Mouse (Mus musculus) embryo, embryonic 10.5 days (tissue): ENCODE measurements around the gene Lsm14b.

Experiments
- DNase-seq: peaks from one replicate; pipeline ENCODE4 v3.0.0-alpha.2; 2015; ENCODE audit warnings: low spot score

The Lsm14b gene

GRCm38 (mm10) chr2:180063338-180064131, 38.7 kb downstream of the Lsm14b start:
- no peak for DNase-seq

DNA sequence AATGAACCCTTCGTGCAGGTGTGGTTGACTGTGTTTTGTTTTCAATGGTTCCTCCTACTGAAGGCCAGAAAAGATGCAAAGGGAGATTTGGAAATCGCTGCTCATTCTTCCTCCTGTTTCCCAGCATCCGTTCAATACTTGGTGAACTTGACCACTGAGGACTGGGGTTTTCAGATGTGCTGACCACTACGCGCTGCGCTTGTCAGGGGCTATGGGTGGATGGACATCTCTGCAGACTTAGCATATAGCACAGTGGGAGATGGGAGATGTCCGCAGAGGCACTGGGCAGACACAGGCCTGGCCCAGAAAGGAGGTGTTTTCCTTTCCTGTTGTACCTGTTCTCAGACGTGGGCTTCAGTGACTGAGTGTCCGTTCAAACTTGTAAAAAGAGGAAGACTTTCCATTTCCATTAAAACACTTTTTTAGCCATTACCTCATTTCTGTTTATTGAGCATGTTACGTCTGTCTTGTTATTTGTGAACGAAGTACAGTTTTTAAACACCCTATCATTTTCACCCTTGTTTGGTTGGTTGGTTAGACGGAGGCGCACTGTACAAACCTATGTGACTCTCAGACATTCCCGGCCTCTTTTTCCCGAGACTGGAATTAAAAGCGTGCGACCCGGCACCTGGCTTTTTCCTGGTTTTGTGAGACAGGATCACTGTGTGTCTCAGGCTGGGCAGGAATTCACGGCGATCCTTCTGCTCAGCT, 45.1 kb downstream of the Lsm14b start:
- DNase-seq = no peak

DNA sequence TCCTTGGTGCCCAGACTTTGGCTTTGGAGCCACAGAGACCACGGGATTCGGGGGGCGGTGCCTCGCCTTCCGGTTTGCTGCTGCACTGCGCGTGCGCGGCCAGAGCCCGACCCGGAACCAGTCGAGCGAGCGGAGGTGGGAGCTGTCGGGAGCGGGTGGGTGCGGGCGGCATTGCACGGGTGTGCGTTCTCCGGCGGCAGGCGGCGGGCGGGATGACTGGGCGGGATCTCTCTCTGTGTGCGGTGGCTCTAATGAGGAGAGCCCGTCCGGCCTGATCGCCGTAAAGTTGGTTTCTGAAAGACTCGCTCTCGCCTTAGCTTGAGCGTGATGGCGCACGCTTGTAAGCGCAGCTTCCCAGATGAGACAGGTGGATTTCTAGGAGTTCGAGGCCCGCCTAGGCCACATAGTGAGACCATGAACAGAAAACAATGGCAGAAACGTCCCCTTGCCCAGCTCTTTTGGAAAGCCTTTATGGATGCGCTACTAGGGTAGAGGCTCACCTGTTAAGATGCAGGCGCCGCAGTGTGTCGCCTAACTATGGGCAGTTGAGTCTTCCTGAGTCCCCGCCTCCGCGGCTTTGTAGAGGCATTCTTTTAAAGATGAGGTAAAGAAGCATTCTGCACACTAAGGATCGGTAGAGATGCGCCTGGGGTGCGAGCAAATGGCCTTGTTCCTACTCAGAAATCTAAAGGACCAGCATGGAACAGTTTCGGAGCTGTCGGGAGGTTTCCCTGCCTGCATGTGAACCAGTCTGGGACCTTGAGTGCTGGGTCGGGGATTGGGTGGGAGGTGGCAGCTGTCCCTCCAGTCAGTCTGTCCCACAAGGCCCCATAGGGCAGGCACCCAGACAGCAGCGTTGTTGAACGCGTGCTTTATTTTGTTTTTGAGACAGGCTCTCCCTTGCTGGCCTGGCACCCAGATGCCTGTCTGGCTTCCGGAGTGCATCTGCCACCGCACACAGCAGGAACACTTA, 46.0 kb downstream of the Lsm14b start, which contains the start of gene Mtg2:
Mtg2 (plus strand) TSS at position 108 of the 973 bp plus-strand sequence.
- DNase-seq = peak; percentile 93

- DNase-seq = no peak
Observed at GRCm38 (mm10) chr2:180071671-180072070, 46.9 kb downstream of the Lsm14b start.

DNA sequence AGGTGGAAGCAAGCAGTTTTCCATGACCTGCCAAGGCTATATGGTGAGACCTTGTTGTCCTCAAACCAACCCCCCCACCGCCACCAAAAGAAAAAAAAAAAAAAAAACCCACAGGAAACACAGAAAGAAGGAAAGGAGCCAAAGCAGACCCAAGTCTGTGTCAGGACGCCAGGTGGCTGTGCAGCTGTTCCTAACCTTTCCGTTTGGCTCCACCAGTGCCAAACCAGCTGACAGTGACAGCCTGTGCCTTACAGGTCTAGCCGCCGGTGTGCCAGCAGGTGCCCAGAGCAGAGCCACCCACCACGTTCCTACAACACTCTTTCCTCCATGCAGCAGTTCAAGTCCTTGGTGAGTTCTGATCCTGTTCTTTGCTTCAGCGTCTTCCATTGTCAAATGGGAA, 48.1 kb downstream of the Lsm14b start:
- no peak for DNase-seq

DNA sequence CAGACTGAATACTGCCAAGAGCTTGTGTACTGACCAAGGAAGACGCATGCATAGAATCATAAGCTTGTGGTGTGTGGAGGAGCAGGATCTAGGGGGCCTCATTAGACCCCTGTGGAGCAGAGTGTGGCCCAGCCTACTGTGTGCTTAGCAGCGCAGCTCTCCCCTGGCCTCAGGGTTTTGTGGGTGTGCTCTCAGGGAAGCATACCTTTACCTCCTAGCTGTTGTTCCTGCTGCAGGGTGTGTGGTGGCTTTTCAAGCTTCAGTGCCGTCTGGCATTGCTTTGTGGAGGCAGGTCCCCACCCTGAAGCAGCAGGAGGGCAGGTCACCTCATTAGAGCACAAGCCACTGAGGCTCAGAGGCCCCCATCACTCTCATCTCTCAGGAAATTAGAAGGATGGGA, 52.8 kb downstream of the Lsm14b start:
- no peak for DNase-seq

- no peak for DNase-seq
Observed at GRCm38 (mm10) chr2:180080680-180081079, 55.9 kb downstream of the Lsm14b start.

DNA sequence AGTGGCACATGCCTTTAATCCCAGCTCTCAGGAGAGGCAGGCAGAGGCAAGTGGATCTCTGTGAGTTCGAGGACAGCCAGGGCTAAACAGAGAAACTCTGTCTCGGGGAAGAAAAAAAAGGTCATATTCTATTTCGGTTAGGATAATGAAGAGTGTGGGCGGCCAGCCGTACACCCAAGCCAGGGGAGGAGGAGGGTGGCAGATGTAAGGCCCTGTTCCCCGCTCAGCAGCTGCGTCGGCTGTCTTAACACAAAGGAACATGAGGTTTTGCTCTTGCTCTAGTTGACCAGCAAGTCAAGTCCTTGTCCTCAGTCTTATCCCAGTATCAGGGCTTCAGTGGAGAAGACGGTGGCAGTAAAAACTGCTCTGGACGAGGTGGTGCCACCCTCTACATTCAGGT, 58.3 kb downstream of the Lsm14b start:
- no peak for DNase-seq

DNA sequence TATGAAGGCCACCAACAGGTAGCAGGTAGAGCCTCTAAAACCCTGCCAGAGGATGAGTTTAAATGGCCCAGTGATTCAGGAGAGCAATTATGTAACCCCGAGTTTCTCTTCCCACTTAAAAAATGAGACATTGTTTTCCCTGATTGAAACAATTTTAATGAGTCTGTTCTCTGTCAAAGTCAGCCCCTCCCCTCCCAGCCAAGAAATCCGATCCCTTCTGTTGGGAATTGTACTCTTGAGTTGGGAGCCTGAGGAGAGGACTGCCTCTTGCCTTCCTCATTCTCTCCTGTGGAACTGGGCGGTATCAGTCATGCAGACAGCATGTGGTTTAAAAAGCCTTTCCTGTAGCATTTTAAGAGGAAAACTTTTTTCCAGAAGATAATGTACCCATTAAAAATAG, 59.8 kb downstream of the Lsm14b start:
- DNase-seq = peak; percentile 20
